Mouse (Mus musculus): ENCODE measurements around the gene Cttnbp2.
"Not testable (repeated sequence)": the region's sequence is repeated elsewhere in the genome, so short reads cannot be mapped to it uniquely, and the experiment has no call there.

Cttnbp2 gene

GRCm38 (mm10) chr6:18415961-18416360 lies 98.7 kb downstream of the Cttnbp2 start:
- DNase-seq (ENCODE audit: low spot score): no peak

- no peak for DNase-seq (ENCODE audit: low spot score)
Observed at GRCm38 (mm10) chr6:18411505-18412225, 103.0 kb downstream of the Cttnbp2 start.

DNA sequence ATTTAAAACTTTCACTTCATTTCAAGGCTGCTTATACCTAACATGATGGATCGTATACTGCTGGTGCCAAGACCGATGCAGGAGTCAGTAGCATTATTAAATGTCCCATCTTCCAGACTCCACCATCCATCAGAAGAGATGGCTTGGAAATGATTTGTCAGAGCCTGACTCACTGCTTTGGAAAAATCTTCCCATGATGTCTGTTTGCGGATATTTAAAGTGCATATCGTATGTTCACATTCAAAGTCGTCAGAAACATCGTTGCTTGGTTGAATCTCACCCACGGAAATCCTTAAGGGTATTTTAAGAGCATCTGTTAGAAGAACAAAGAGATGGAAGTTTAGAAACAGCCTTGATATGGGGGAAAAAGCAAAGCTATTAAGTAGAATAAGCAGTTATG lies 106.2 kb downstream of the Cttnbp2 start:
- no peak for DNase-seq (ENCODE audit: low spot score)

GRCm38 (mm10) chr6:18401066-18401674 lies 113.5 kb downstream of the Cttnbp2 start:
- no peak for DNase-seq (ENCODE audit: low spot score)

GRCm38 (mm10) chr6:18381380-18381779 lies 133.3 kb downstream of the Cttnbp2 start:
- no peak for DNase-seq (ENCODE audit: low spot score)

- DNase-seq (ENCODE audit: low spot score): no peak
Observed at GRCm38 (mm10) chr6:18380300-18381202, 134.1 kb downstream of the Cttnbp2 start.

GRCm38 (mm10) chr6:18377755-18378154 lies 136.9 kb downstream of the Cttnbp2 start:
- DNase-seq (ENCODE audit: low spot score): not testable (repeated sequence)

- DNase-seq (ENCODE audit: low spot score): no peak
Observed at GRCm38 (mm10) chr6:18374744-18375143, 139.9 kb downstream of the Cttnbp2 start.

GRCm38 (mm10) chr6:18373652-18374051 lies 141.0 kb downstream of the Cttnbp2 start:
- DNase-seq (ENCODE audit: low spot score): no peak

DNA sequence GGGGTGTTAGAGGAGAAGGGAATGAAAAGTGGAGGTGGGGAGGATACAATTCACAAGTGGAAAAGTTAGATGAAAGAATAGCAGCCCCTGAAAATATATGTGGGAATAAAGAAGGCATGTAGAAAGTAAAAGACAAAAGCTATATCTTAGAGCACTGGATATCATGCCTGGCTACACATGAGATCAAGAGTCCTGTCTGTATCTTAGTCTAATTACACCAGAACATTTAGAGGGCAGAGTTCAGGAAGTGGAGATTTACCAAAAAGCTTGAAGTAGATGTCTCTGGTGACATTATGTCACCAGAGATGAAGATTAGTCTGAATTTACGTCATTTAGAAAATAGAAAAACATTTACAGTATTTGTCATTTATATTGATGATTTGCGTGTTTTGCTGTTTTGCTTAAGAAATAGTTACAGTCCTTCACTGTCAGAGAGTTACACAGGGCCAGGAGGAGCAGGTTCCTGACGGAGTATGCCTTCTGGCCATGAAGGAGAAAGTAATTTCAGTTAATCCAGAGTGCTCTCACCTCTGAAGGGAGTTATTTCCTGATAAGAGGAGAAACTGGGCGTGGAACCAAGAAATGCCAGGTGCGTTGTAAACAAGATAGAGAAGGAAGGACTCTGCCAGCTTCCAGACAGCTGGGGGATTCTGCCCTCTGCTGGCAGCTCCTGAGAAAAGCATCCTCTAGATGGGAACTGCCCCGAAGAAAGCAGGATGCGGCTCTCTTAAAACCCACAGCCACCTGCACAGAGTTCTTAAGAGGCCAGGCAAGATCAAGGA lies 142.0 kb downstream of the Cttnbp2 start:
- peak; percentile 74 for DNase-seq (ENCODE audit: low spot score)

DNA sequence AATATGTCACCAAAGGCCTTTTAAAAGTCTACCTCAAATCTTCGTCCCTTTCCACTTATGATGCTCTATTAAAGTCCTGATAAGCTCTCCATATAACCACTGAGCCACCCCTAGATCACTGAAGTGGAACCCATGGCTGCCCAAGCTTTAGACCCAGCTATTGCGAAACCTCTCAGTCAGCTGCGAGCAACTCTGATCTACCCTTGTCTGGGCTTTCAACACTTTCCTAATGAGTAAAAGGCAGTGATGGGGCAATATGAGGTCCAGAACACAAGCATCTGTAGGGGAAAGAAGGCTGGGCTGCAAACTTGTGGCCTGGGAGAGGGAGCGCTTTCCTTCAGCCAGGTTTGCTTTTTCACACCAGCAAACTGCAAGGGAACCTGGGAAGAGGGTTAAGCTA lies 144.9 kb downstream of the Cttnbp2 start:
- DNase-seq (ENCODE audit: low spot score): no peak

- no peak for DNase-seq (ENCODE audit: low spot score)
Observed at GRCm38 (mm10) chr6:18369054-18369453, 145.6 kb downstream of the Cttnbp2 start.

DNA sequence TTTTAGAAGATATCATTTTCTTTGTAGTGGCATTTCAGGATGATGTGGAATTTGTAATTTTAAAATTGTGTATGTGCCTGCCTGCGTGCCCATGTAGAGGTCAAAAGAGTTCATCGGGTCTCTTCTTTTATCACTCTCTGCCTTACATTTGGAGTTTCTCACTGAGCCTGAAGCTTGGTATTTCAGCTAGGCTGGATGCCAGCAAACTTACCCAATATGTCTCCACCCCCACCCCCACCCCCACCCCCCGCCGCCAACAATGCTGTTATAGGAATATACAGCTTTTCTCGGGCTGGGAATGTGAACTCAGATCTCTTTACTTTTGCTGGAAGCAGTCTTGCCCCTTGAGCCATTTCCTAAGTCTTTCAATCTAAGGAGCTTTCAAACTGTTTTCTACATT lies 152.4 kb downstream of the Cttnbp2 start:
- DNase-seq (ENCODE audit: low spot score): no peak

- no peak for DNase-seq (ENCODE audit: low spot score)
Observed at GRCm38 (mm10) chr6:18360955-18361354, 153.7 kb downstream of the Cttnbp2 start.

GRCm38 (mm10) chr6:18360154-18360553 lies 154.5 kb downstream of the Cttnbp2 start:
- DNase-seq (ENCODE audit: low spot score): no peak

- DNase-seq (ENCODE audit: low spot score): no peak
Observed at GRCm38 (mm10) chr6:18349153-18349858, 165.3 kb downstream of the Cttnbp2 start.

DNA sequence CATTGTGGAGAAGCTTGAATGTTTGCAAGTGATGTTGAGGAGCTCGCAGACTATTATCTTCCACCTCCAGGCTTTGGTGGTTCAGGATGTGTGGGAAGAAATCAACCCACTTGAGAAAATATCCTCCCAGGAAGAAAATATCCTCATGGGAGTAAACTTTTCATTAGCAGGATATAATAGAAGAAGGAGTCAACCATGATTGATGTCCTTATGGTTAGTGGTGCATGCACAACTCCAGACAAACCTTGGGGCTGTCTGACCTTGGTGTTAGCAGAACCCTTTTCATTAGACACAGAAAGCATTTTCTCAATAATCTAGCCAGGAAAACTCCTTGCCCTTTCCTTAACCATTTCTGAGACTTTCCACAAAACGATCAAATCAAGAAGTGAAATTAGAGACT lies 170.4 kb downstream of the Cttnbp2 start:
- no peak for DNase-seq (ENCODE audit: low spot score)

DNA sequence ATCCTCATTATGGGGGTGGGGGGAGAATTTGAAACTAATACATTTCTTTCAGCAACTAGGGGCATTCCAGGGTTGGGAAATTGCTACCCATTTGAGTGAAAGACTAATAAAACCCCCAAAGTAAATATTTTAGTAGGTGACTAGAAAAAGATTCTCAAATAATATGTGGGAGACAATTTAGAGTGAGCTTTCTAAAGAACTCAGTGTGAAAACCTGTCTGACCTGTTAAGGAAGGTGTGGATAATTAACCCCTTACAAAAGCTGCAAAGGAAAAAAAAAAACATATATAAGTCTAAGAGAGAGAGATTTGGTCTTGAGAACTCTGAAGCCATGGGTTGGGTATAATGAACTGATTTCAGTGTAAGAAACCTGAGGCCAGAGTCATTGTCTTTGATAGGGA lies 176.3 kb downstream of the Cttnbp2 start:
- DNase-seq (ENCODE audit: low spot score): no peak

DNA sequence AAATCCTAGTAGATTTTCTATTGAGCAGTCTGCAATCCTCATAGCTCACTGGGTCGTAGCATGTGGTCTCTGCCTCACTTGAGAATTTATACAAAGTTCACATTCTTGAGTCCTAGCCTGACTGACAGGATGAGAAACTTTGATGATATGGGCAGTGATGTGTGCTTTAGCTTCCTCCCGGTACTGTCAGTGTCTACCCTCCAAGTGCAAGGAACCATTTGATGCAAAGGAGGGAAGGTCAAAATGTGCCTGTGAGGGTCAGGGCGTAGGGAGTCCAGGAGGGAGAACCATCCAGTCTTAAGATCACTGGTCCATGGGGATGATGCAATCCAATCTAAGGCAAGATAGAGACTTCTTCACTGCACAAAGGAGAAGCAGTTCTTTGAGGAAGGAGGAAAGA lies 179.2 kb downstream of the Cttnbp2 start:
- DNase-seq (ENCODE audit: low spot score): no peak

DNA sequence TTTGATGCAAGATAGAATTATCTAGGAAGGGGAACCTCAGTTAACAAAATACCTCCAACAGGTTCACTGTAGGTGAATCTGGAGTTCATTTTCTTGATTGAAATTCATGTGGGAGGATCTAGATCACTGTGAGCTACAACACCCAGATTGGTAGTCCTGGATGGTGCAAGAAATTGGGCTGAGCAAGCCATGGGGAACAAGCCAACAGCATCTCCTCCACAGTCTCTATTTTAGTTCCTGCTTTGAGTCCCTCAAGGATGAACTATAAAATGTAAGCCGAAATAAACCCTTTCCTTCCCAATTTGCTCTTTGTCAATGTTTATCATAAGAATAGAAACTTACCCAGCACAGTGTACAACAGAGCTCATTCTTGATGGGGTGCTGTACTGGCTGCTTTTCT lies 191.7 kb downstream of the Cttnbp2 start:
- no peak for DNase-seq (ENCODE audit: low spot score)
